Mouse (Mus musculus): Measurements from ENCODE around the gene Gm14180.

GRCm38 (mm10) chr11:99743985-99744384 is 9.9 kb upstream of the Gm14180 start:
- no peak for TF ChIP-seq POLR2A (IDR thresholded peaks at IDR 0.05; ENCODE audit: borderline replicate concordance, insufficient read depth, low read length)
- no peak for TF ChIP-seq CTCF (IDR thresholded peaks at IDR 0.05; ENCODE audit: borderline replicate concordance, insufficient read depth, low read depth, low read length)

All from cerebellum, adult 2 months (tissue).